Mouse (Mus musculus) MEL (cell line): ENCODE measurements around the gene Tmeff1.

Source experiments
- BHLHE40 ChIP-seq: IDR thresholded peaks from 2 replicates; pipeline ENCODE4 v1.6.1; 2012; ENCODE audit warnings: low read depth, mild to moderate bottlenecking, inconsistent platforms, low read length, improper control_type of control experiment, borderline replicate concordance
- CHD2 ChIP-seq: IDR thresholded peaks from 2 replicates; pipeline ENCODE4 v1.6.1; 2011; ENCODE audit warnings: low read length, improper control_type of control experiment
- CTCF ChIP-seq, 3 experiments: IDR thresholded peaks in 2 of 3; conservative IDR thresholded peaks in 1 of 3; 2 replicates each; pipeline ENCODE4 v1.5.1; 2011 to 2012; ENCODE audit warnings: low read length in 3 of 3, low read depth in 2 of 3, mild to moderate bottlenecking in 2 of 3, improper control_type of control experiment in 1 of 3, inconsistent platforms in 1 of 3, mixed read lengths in 1 of 3, moderate library complexity in 1 of 3; ENCODE audit not compliant: control insufficient read depth in 1 of 3, insufficient read depth in 1 of 3, poor library complexity in 1 of 3, severe bottlenecking in 1 of 3
- E2F4 ChIP-seq: IDR thresholded peaks from 2 replicates; pipeline ENCODE4 v1.6.1; 2011; ENCODE audit warnings: low read depth, low read length, improper control_type of control experiment, borderline replicate concordance
- JUND ChIP-seq: IDR thresholded peaks from 2 replicates; pipeline ENCODE4 v1.6.1; 2011; ENCODE audit warnings: low read depth, mild to moderate bottlenecking, improper control_type of control experiment, low read length
- MAX ChIP-seq: IDR thresholded peaks from 2 replicates; pipeline ENCODE4 v1.6.1; 2011; ENCODE audit warnings: low read length, improper control_type of control experiment
- MEF2A ChIP-seq: IDR thresholded peaks from 2 replicates; pipeline ENCODE4 v1.6.1; 2014; ENCODE audit warnings: low read depth, mild to moderate bottlenecking, inconsistent platforms, low read length, improper control_type of control experiment; ENCODE audit not compliant: poor library complexity, insufficient replicate concordance, severe bottlenecking; ENCODE audit errors: extremely low read depth
- MYC ChIP-seq: IDR thresholded peaks from 2 replicates; pipeline ENCODE4 v1.6.1; 2011; ENCODE audit warnings: low read depth, mild to moderate bottlenecking, low read length, improper control_type of control experiment, moderate library complexity
- POLR2A ChIP-seq, 2 experiments: IDR thresholded peaks; 2 replicates each; pipeline ENCODE4 v1.6.1; 2011 to 2012; ENCODE audit warnings: low read length in 2 of 2, mild to moderate bottlenecking in 2 of 2, control low read depth in 1 of 2, improper control_type of control experiment in 1 of 2, low read depth in 1 of 2, moderate library complexity in 1 of 2; ENCODE audit not compliant: control insufficient read depth in 1 of 2, insufficient read depth in 1 of 2, poor library complexity in 1 of 2
- POLR2AphosphoS5 ChIP-seq: IDR thresholded peaks from 2 replicates; pipeline ENCODE4 v1.6.1; 2012; ENCODE audit warnings: low read depth, borderline replicate concordance, mild to moderate bottlenecking, inconsistent platforms, low read length, moderate library complexity, mixed read lengths
- UBTF ChIP-seq: IDR thresholded peaks from 2 replicates; pipeline ENCODE4 v1.6.1; 2012; ENCODE audit warnings: low read depth, mild to moderate bottlenecking, inconsistent platforms, low read length, improper control_type of control experiment, moderate library complexity, borderline replicate concordance; ENCODE audit not compliant: insufficient read depth
- USF1 ChIP-seq: IDR thresholded peaks from 2 replicates; pipeline ENCODE4 v1.6.1; 2014; ENCODE audit warnings: low read depth, mild to moderate bottlenecking, inconsistent platforms, low read length, improper control_type of control experiment, moderate library complexity
- ZC3H11A ChIP-seq: IDR thresholded peaks from 2 replicates; pipeline ENCODE4 v1.6.1; 2012; ENCODE audit warnings: low read depth, mild to moderate bottlenecking, inconsistent platforms, low read length, improper control_type of control experiment

DNA sequence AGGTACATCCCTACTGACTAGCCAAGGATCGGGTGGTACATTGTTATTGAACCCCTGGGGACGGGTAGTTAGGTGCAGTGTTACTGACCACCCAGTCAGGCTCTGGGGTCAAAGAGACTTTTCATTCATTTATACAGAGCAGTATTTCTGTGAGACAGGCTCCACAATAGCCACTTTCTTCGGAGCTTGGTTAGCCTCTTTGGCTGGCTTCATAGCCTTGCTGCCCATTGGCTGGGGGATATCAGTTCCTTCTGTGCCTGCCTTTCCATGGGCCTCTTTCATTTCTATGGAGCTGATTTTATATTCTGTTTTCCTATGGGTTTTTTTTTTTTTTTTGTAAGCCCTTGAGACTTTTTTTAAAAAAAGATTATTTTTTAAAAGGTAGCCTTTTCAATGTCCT is 20.7 kb downstream of the Tmeff1 start:
- TF ChIP-seq CTCF (IDR thresholded peaks at IDR 0.05 in 2 of 3, conservative IDR thresholded peaks at IDR 0.05 in 1 of 3; ENCODE audit: control insufficient read depth in 1 of 3, insufficient read depth in 1 of 3, low read depth in 2 of 3, low read length in 3 of 3, poor library complexity in 1 of 3, severe bottlenecking in 1 of 3) (no peak), POLR2A (IDR thresholded peaks at IDR 0.05; ENCODE audit: control insufficient read depth in 1 of 2, insufficient read depth in 1 of 2, low read depth in 1 of 2, low read length in 2 of 2, poor library complexity in 1 of 2) (no peak), USF1 (no peak), E2F4 (no peak), CHD2 (no peak), UBTF (no peak), MYC (no peak), ZC3H11A (no peak), MAX (no peak), JUND (no peak), BHLHE40 (no peak), POLR2AphosphoS5 (no peak), MEF2A (no peak)
